Mouse (Mus musculus): ENCODE results near the gene Zfp57.
"Not testable (repeated sequence)": the region's sequence is repeated elsewhere in the genome, so short reads cannot be mapped to it uniquely, and the experiment has no call there.

Gene Zfp57

GRCm38 (mm10) chr17:37000863-37001262 is at the start of gene Zfp57:
Gene Zfp57 (plus strand): TSS chr17:37001163.
- DNase-seq, result no peak

GRCm38 (mm10) chr17:36952631-36953030 is 48.3 kb upstream of the Zfp57 start:
- DNase-seq, result no peak

GRCm38 (mm10) chr17:36953062-36953461 is 47.9 kb upstream of the Zfp57 start:
- no peak for DNase-seq

- peak; percentile 96 for DNase-seq
Observed at GRCm38 (mm10) chr17:36957999-36958743, 42.8 kb upstream of the Zfp57 start, which contains the start of the genes Znrd1 and Znrd1as. Gene Znrd1 (minus strand): TSS chr17:36958559. Gene Znrd1as (plus strand): TSS chr17:36958592.

- DNase-seq, result no peak
Observed at GRCm38 (mm10) chr17:36958884-36959283, 42.1 kb upstream of the Zfp57 start.

GRCm38 (mm10) chr17:36961125-36961524 is 39.8 kb upstream of the Zfp57 start:
- DNase-seq, result no peak

GRCm38 (mm10) chr17:36966875-36967274 is 34.1 kb upstream of the Zfp57 start:
- no peak for DNase-seq

- DNase-seq, result no peak
Observed at GRCm38 (mm10) chr17:36970316-36970890, 30.6 kb upstream of the Zfp57 start.

GRCm38 (mm10) chr17:36971172-36971850 is 29.7 kb upstream of the Zfp57 start:
- no peak for DNase-seq

GRCm38 (mm10) chr17:36972791-36973190 is 28.2 kb upstream of the Zfp57 start:
- no peak for DNase-seq

- DNase-seq, result no peak
Observed at GRCm38 (mm10) chr17:36973271-36973787, 27.6 kb upstream of the Zfp57 start.

GRCm38 (mm10) chr17:36981221-36981813 is 19.6 kb upstream of the Zfp57 start, which contains the start of gene 2410137M14Rik:
Gene 2410137M14Rik (minus strand): TSS chr17:36981237.
- DNase-seq, result no peak

- DNase-seq, result no peak
Observed at GRCm38 (mm10) chr17:36981845-36982244, 19.1 kb upstream of the Zfp57 start.

GRCm38 (mm10) chr17:36982253-36983155 is 18.5 kb upstream of the Zfp57 start:
- no peak for DNase-seq

- no peak for DNase-seq
Observed at GRCm38 (mm10) chr17:36988475-36988874, 12.5 kb upstream of the Zfp57 start.

GRCm38 (mm10) chr17:36989437-36989836 is 11.5 kb upstream of the Zfp57 start, which contains the start of gene H2-M5:
Gene H2-M5 (minus strand): TSS chr17:36989537.
- DNase-seq, result no peak

- DNase-seq, result not testable (repeated sequence)
Observed at GRCm38 (mm10) chr17:36990630-36991029, 10.3 kb upstream of the Zfp57 start.

- no peak for DNase-seq
Observed at GRCm38 (mm10) chr17:36992336-36993104, 8.4 kb upstream of the Zfp57 start.

GRCm38 (mm10) chr17:36993770-36994325 is 7.1 kb upstream of the Zfp57 start:
- no peak for DNase-seq

GRCm38 (mm10) chr17:36994528-36994927 is 6.4 kb upstream of the Zfp57 start:
- no peak for DNase-seq

GRCm38 (mm10) chr17:36995448-36995847 is 5.5 kb upstream of the Zfp57 start:
- DNase-seq, result no peak

Measured in cerebellum, postnatal 10 days (tissue).